Mouse (Mus musculus): ENCODE data around the gene Taf6. TPM values are rescaled to one million over a fixed set of nuclear protein-coding genes. Genes with fewer than 3 reads are reported as not detected.
"Not testable (repeated sequence)": the region's sequence is repeated elsewhere in the genome, so short reads cannot be mapped to it uniquely, and the experiment has no call there.

The Taf6 gene
- 89.7 and 128 TPM in 2 replicates for polyA plus RNA-seq (2012; rRNA removed)

GRCm38 (mm10) chr5:138186950-138187638, at the start of gene Taf6, which contains the start of gene Cnpy4:
TSS of gene Taf6 (minus strand) at chr5:138187451.
TSS of gene Cnpy4 (plus strand) at chr5:138187485.
- peak; percentile 96 for DNase-seq (ENCODE audit: low read depth)
- TF ChIP-seq CTCF (IDR thresholded peaks at IDR 0.05; ENCODE audit: borderline replicate concordance, extremely low read depth, insufficient read depth, insufficient read length) = no peak
- TF ChIP-seq POLR2A (IDR thresholded peaks at IDR 0.05; ENCODE audit: borderline replicate concordance, extremely low read depth, insufficient read depth, insufficient read length, poor library complexity, severe bottlenecking) = peak; percentile 96; the same call in 1 of the 2 replicates

GRCm38 (mm10) chr5:138234224-138234623, 47.0 kb upstream of the Taf6 start:
- DNase-seq (ENCODE audit: low read depth) = no peak
- TF ChIP-seq POLR2A (IDR thresholded peaks at IDR 0.05; ENCODE audit: borderline replicate concordance, extremely low read depth, insufficient read depth, insufficient read length, poor library complexity, severe bottlenecking) = no peak
- TF ChIP-seq CTCF (IDR thresholded peaks at IDR 0.05; ENCODE audit: borderline replicate concordance, extremely low read depth, insufficient read depth, insufficient read length) = no peak

- DNase-seq (ENCODE audit: low read depth) = no peak
- TF ChIP-seq CTCF (IDR thresholded peaks at IDR 0.05; ENCODE audit: borderline replicate concordance, extremely low read depth, insufficient read depth, insufficient read length) = no peak
- TF ChIP-seq POLR2A (IDR thresholded peaks at IDR 0.05; ENCODE audit: borderline replicate concordance, extremely low read depth, insufficient read depth, insufficient read length, poor library complexity, severe bottlenecking) = no peak
Measured at GRCm38 (mm10) chr5:138233778-138234177, 46.5 kb upstream of the Taf6 start.

- no peak for DNase-seq (ENCODE audit: low read depth)
- TF ChIP-seq CTCF (IDR thresholded peaks at IDR 0.05; ENCODE audit: borderline replicate concordance, extremely low read depth, insufficient read depth, insufficient read length) (no peak), POLR2A (IDR thresholded peaks at IDR 0.05; ENCODE audit: borderline replicate concordance, extremely low read depth, insufficient read depth, insufficient read length, poor library complexity, severe bottlenecking) (no peak)
Measured at GRCm38 (mm10) chr5:138229511-138229910, 42.3 kb upstream of the Taf6 start.

- peak; percentile 5 for DNase-seq (ENCODE audit: low read depth)
- TF ChIP-seq POLR2A (IDR thresholded peaks at IDR 0.05; ENCODE audit: borderline replicate concordance, extremely low read depth, insufficient read depth, insufficient read length, poor library complexity, severe bottlenecking) = no peak
- peak; percentile 45; the same call in 1 of the 2 replicates for TF ChIP-seq CTCF (IDR thresholded peaks at IDR 0.05; ENCODE audit: borderline replicate concordance, extremely low read depth, insufficient read depth, insufficient read length)
Measured at GRCm38 (mm10) chr5:138228026-138228425, 40.8 kb upstream of the Taf6 start.

- TF ChIP-seq POLR2A (IDR thresholded peaks at IDR 0.05; ENCODE audit: borderline replicate concordance, extremely low read depth, insufficient read depth, insufficient read length, poor library complexity, severe bottlenecking) = no peak
- no peak for TF ChIP-seq CTCF (IDR thresholded peaks at IDR 0.05; ENCODE audit: borderline replicate concordance, extremely low read depth, insufficient read depth, insufficient read length)
- DNase-seq (ENCODE audit: low read depth) = no peak
Measured at GRCm38 (mm10) chr5:138227367-138227766, 40.1 kb upstream of the Taf6 start.

- DNase-seq (ENCODE audit: low read depth) = no peak
Measured at GRCm38 (mm10) chr5:138226491-138226890, 39.2 kb upstream of the Taf6 start.

GRCm38 (mm10) chr5:138225700-138226099, 38.4 kb upstream of the Taf6 start, which contains the start of gene Nxpe5:
TSS of gene Nxpe5 (plus strand) at chr5:138225898.
- no peak for DNase-seq (ENCODE audit: low read depth)
- TF ChIP-seq CTCF (IDR thresholded peaks at IDR 0.05; ENCODE audit: borderline replicate concordance, extremely low read depth, insufficient read depth, insufficient read length) = no peak
- no peak for TF ChIP-seq POLR2A (IDR thresholded peaks at IDR 0.05; ENCODE audit: borderline replicate concordance, extremely low read depth, insufficient read depth, insufficient read length, poor library complexity, severe bottlenecking)

More at GRCm38 (mm10) chr5:138226491-138226890, 39.2 kb upstream of the Taf6 start:
- TF ChIP-seq CTCF (IDR thresholded peaks at IDR 0.05; ENCODE audit: borderline replicate concordance, extremely low read depth, insufficient read depth, insufficient read length) (no peak), POLR2A (IDR thresholded peaks at IDR 0.05; ENCODE audit: borderline replicate concordance, extremely low read depth, insufficient read depth, insufficient read length, poor library complexity, severe bottlenecking) (no peak)

- DNase-seq (ENCODE audit: low read depth) = peak; percentile 1
- no peak for TF ChIP-seq CTCF (IDR thresholded peaks at IDR 0.05; ENCODE audit: borderline replicate concordance, extremely low read depth, insufficient read depth, insufficient read length)
- TF ChIP-seq POLR2A (IDR thresholded peaks at IDR 0.05; ENCODE audit: borderline replicate concordance, extremely low read depth, insufficient read depth, insufficient read length, poor library complexity, severe bottlenecking) = no peak
Measured at GRCm38 (mm10) chr5:138223287-138223686, 36.0 kb upstream of the Taf6 start.

- TF ChIP-seq POLR2A (IDR thresholded peaks at IDR 0.05; ENCODE audit: borderline replicate concordance, extremely low read depth, insufficient read depth, insufficient read length, poor library complexity, severe bottlenecking) (no peak), CTCF (IDR thresholded peaks at IDR 0.05; ENCODE audit: borderline replicate concordance, extremely low read depth, insufficient read depth, insufficient read length) (peak; percentile 85)
- peak; percentile 76 for DNase-seq (ENCODE audit: low read depth)
Measured at GRCm38 (mm10) chr5:138222111-138222510, 34.9 kb upstream of the Taf6 start.

- TF ChIP-seq CTCF (IDR thresholded peaks at IDR 0.05; ENCODE audit: borderline replicate concordance, extremely low read depth, insufficient read depth, insufficient read length) (no peak), POLR2A (IDR thresholded peaks at IDR 0.05; ENCODE audit: borderline replicate concordance, extremely low read depth, insufficient read depth, insufficient read length, poor library complexity, severe bottlenecking) (no peak)
- no peak for DNase-seq (ENCODE audit: low read depth)
Measured at GRCm38 (mm10) chr5:138219864-138220263, 32.6 kb upstream of the Taf6 start.

- DNase-seq (ENCODE audit: low read depth) = not testable (repeated sequence)
Measured at GRCm38 (mm10) chr5:138216632-138217031, 29.4 kb upstream of the Taf6 start.
